Mouse (Mus musculus): Measurements from ENCODE around the gene Gm49486. TPM values are rescaled to one million over a fixed set of nuclear protein-coding genes. Genes with fewer than 3 reads are reported as not detected.

Gm49486 gene
- polyA plus RNA-seq (2015; fragmentation: Nextera tagmentation; extraction: Ambion mirVana) = 0.82 and 0.94 TPM in 2 replicates

- Histone ChIP-seq H3K27ac (ENCODE audit: low read length) (peak within 1 kb of the TSS; percentile 99), H3K4me3 (replicated peaks; ENCODE audit: low read length) (peak within 1 kb of the TSS; percentile 92), H3K27me3 (replicated peaks; ENCODE audit: control insufficient read depth, insufficient read depth, low read length) (no peaks in the 10 kb centered on the region), H3K36me3 (ENCODE audit: control insufficient read depth, insufficient read depth) (no peaks in the 10 kb centered on the region), H3K4me2 (ENCODE audit: low read length) (peak within 1 kb of the TSS; percentile 96), H3K9me3 (ENCODE audit: control insufficient read depth, low read length) (no peaks in the 10 kb centered on the region), H3K4me1 (replicated peaks; ENCODE audit: control insufficient read depth, insufficient read depth, low read length) (peaks cover 14% of the 10 kb centered on the region), H3K9ac (replicated peaks; ENCODE audit: low read depth, low read length) (peak within 1 kb of the TSS; percentile 95)
- peak; percentile 89 for ATAC-seq
- under 1% methylated on average over 51 of the region's 51 CpGs for WGBS
These were observed at the start of gene Gm49486, which contains the start of gene Pick1 for GRCm38 (mm10) chr15:79229058-79229821. Gene Gm49486, plus strand, starts transcription at chr15:79229391. Gene Pick1, plus strand, starts transcription at chr15:79229173.

GRCm38 (mm10) chr15:79185213-79185612, 44.0 kb upstream of the Gm49486 start:
- no peak overlapping the region for H3K4me3 ChIP-seq (replicated peaks; ENCODE audit: low read length)
- H3K4me1 ChIP-seq (replicated peaks; ENCODE audit: control insufficient read depth, insufficient read depth, low read length) = no peaks in the 10 kb centered on the region
- H3K9ac ChIP-seq (replicated peaks; ENCODE audit: low read depth, low read length) = no peak overlapping the region
- H3K9me3 ChIP-seq (ENCODE audit: control insufficient read depth, low read length) = no peaks in the 10 kb centered on the region
- no peak for ATAC-seq
- no peaks in the 10 kb centered on the region for H3K36me3 ChIP-seq (ENCODE audit: control insufficient read depth, insufficient read depth)
- WGBS = 66% methylated on average over 10 of the region's 10 CpGs
- no peak overlapping the region for H3K27ac ChIP-seq (ENCODE audit: low read length)
- H3K4me2 ChIP-seq (ENCODE audit: low read length) = no peak overlapping the region
- H3K27me3 ChIP-seq (replicated peaks; ENCODE audit: control insufficient read depth, insufficient read depth, low read length) = no peaks in the 10 kb centered on the region

GRCm38 (mm10) chr15:79187819-79188218, 41.4 kb upstream of the Gm49486 start:
- H3K4me3 ChIP-seq (replicated peaks; ENCODE audit: low read length) = no peak overlapping the region
- ATAC-seq = no peak
- H3K27me3 ChIP-seq (replicated peaks; ENCODE audit: control insufficient read depth, insufficient read depth, low read length) = no peaks in the 10 kb centered on the region
- H3K36me3 ChIP-seq (ENCODE audit: control insufficient read depth, insufficient read depth) = no peaks in the 10 kb centered on the region
- peaks cover 6% of the 10 kb centered on the region for H3K4me1 ChIP-seq (replicated peaks; ENCODE audit: control insufficient read depth, insufficient read depth, low read length)
- no peak overlapping the region for H3K9ac ChIP-seq (replicated peaks; ENCODE audit: low read depth, low read length)
- no peaks in the 10 kb centered on the region for H3K9me3 ChIP-seq (ENCODE audit: control insufficient read depth, low read length)
- H3K4me2 ChIP-seq (ENCODE audit: low read length) = no peak overlapping the region
- 98% methylated on average over 8 of the region's 8 CpGs for WGBS
- H3K27ac ChIP-seq (ENCODE audit: low read length) = no peak overlapping the region

- H3K4me3 ChIP-seq (replicated peaks; ENCODE audit: low read length) = no peak overlapping the region
- 92% methylated on average over 2 of the region's 2 CpGs for WGBS
- no peak overlapping the region for H3K9ac ChIP-seq (replicated peaks; ENCODE audit: low read depth, low read length)
- no peak overlapping the region for H3K27ac ChIP-seq (ENCODE audit: low read length)
- ATAC-seq = no peak
- no peaks in the 10 kb centered on the region for H3K9me3 ChIP-seq (ENCODE audit: control insufficient read depth, low read length)
- H3K4me1 ChIP-seq (replicated peaks; ENCODE audit: control insufficient read depth, insufficient read depth, low read length) = peaks cover 22% of the 10 kb centered on the region
- H3K4me2 ChIP-seq (ENCODE audit: low read length) = no peak overlapping the region
- H3K36me3 ChIP-seq (ENCODE audit: control insufficient read depth, insufficient read depth) = no peaks in the 10 kb centered on the region
- H3K27me3 ChIP-seq (replicated peaks; ENCODE audit: control insufficient read depth, insufficient read depth, low read length) = no peaks in the 10 kb centered on the region
These were observed 37.8 kb upstream of the Gm49486 start for GRCm38 (mm10) chr15:79191426-79191825.

- Histone ChIP-seq H3K27me3 (replicated peaks; ENCODE audit: control insufficient read depth, insufficient read depth, low read length) (no peaks in the 10 kb centered on the region), H3K4me2 (ENCODE audit: low read length) (no peak overlapping the region; the same call in 1 of the 2 replicates), H3K4me1 (replicated peaks; ENCODE audit: control insufficient read depth, insufficient read depth, low read length) (peaks cover 22% of the 10 kb centered on the region), H3K36me3 (ENCODE audit: control insufficient read depth, insufficient read depth) (no peaks in the 10 kb centered on the region), H3K9ac (replicated peaks; ENCODE audit: low read depth, low read length) (no peak overlapping the region), H3K4me3 (replicated peaks; ENCODE audit: low read length) (no peak overlapping the region), H3K9me3 (ENCODE audit: control insufficient read depth, low read length) (no peaks in the 10 kb centered on the region), H3K27ac (ENCODE audit: low read length) (peak overlapping the region; percentile 82)
- no peak for ATAC-seq
- 73% methylated on average over 6 of the region's 6 CpGs for WGBS
These were observed 36.7 kb upstream of the Gm49486 start for GRCm38 (mm10) chr15:79192450-79192849.

- Histone ChIP-seq H3K4me2 (ENCODE audit: low read length) (peak overlapping the region; percentile 40), H3K36me3 (ENCODE audit: control insufficient read depth, insufficient read depth) (no peaks in the 10 kb centered on the region), H3K9ac (replicated peaks; ENCODE audit: low read depth, low read length) (peak overlapping the region; percentile 59), H3K27me3 (replicated peaks; ENCODE audit: control insufficient read depth, insufficient read depth, low read length) (no peaks in the 10 kb centered on the region), H3K4me3 (replicated peaks; ENCODE audit: low read length) (0 out of 2 replicates have a peak overlapping the region, but pooled peaks have one; percentile 11), H3K4me1 (replicated peaks; ENCODE audit: control insufficient read depth, insufficient read depth, low read length) (peaks cover 22% of the 10 kb centered on the region), H3K27ac (ENCODE audit: low read length) (peak overlapping the region; percentile 82), H3K9me3 (ENCODE audit: control insufficient read depth, low read length) (no peaks in the 10 kb centered on the region)
- 6% methylated on average over 27 of the region's 27 CpGs for WGBS
- peak; percentile 86 for ATAC-seq
These were observed 36.0 kb upstream of the Gm49486 start for GRCm38 (mm10) chr15:79192885-79193845.

GRCm38 (mm10) chr15:79194048-79194447, 35.1 kb upstream of the Gm49486 start:
- Histone ChIP-seq H3K4me3 (replicated peaks; ENCODE audit: low read length) (no peak overlapping the region), H3K36me3 (ENCODE audit: control insufficient read depth, insufficient read depth) (no peaks in the 10 kb centered on the region), H3K4me1 (replicated peaks; ENCODE audit: control insufficient read depth, insufficient read depth, low read length) (peaks cover 22% of the 10 kb centered on the region), H3K9ac (replicated peaks; ENCODE audit: low read depth, low read length) (peak overlapping the region; percentile 59; the same call in 1 of the 2 replicates), H3K4me2 (ENCODE audit: low read length) (no peak overlapping the region), H3K27me3 (replicated peaks; ENCODE audit: control insufficient read depth, insufficient read depth, low read length) (no peaks in the 10 kb centered on the region), H3K27ac (ENCODE audit: low read length) (peak overlapping the region; percentile 82), H3K9me3 (ENCODE audit: control insufficient read depth, low read length) (no peaks in the 10 kb centered on the region)
- WGBS = 83% methylated on average over 9 of the region's 9 CpGs
- no peak; the same call in 1 of the 2 replicates for ATAC-seq

GRCm38 (mm10) chr15:79194946-79195345, 34.2 kb upstream of the Gm49486 start:
- no peaks in the 10 kb centered on the region for H3K36me3 ChIP-seq (ENCODE audit: control insufficient read depth, insufficient read depth)
- 85% methylated on average over 2 of the region's 2 CpGs for WGBS

GRCm38 (mm10) chr15:79195492-79195891, 33.7 kb upstream of the Gm49486 start:
- no peaks in the 10 kb centered on the region for H3K9me3 ChIP-seq (ENCODE audit: control insufficient read depth, low read length)
- no peak overlapping the region for H3K9ac ChIP-seq (replicated peaks; ENCODE audit: low read depth, low read length)
- H3K27me3 ChIP-seq (replicated peaks; ENCODE audit: control insufficient read depth, insufficient read depth, low read length) = no peaks in the 10 kb centered on the region
- no peak overlapping the region for H3K4me3 ChIP-seq (replicated peaks; ENCODE audit: low read length)
- ATAC-seq = no peak
- H3K4me2 ChIP-seq (ENCODE audit: low read length) = no peak overlapping the region
- H3K36me3 ChIP-seq (ENCODE audit: control insufficient read depth, insufficient read depth) = no peaks in the 10 kb centered on the region
- peaks cover 22% of the 10 kb centered on the region for H3K4me1 ChIP-seq (replicated peaks; ENCODE audit: control insufficient read depth, insufficient read depth, low read length)
- H3K27ac ChIP-seq (ENCODE audit: low read length) = no peak overlapping the region
- WGBS = 89% methylated on average over 8 of the region's 8 CpGs

More at GRCm38 (mm10) chr15:79194946-79195345, 34.2 kb upstream of the Gm49486 start:
- no peak overlapping the region for H3K9ac ChIP-seq (replicated peaks; ENCODE audit: low read depth, low read length)
- H3K27me3 ChIP-seq (replicated peaks; ENCODE audit: control insufficient read depth, insufficient read depth, low read length) = no peaks in the 10 kb centered on the region
- peaks cover 22% of the 10 kb centered on the region for H3K4me1 ChIP-seq (replicated peaks; ENCODE audit: control insufficient read depth, insufficient read depth, low read length)
- no peaks in the 10 kb centered on the region for H3K9me3 ChIP-seq (ENCODE audit: control insufficient read depth, low read length)
- H3K27ac ChIP-seq (ENCODE audit: low read length) = no peak overlapping the region
- no peak overlapping the region for H3K4me3 ChIP-seq (replicated peaks; ENCODE audit: low read length)
- H3K4me2 ChIP-seq (ENCODE audit: low read length) = no peak overlapping the region
- no peak for ATAC-seq

Data from forebrain, embryonic 16.5 days (tissue).